Mouse (Mus musculus) liver, embryonic 12.5 days (tissue): ENCODE results near the gene Usp21. TPM values are rescaled to one million over a fixed set of nuclear protein-coding genes. Genes with fewer than 3 reads are reported as not detected.

Experiments
- ATAC-seq: fragments of 200-750 bp; cut with Nextera tagmentation; 2 replicates; pipeline ENCODE4 v1.8.0; 2017; ENCODE audit warnings: moderate number of reproducible peaks, mild to moderate bottlenecking, moderate library complexity
- H3K27ac ChIP-seq: fragments of 300-500 bp; sonication (generic); 2 replicates; pipeline ENCODE4 v1.5.1; 2016; ENCODE audit warnings: mild to moderate bottlenecking
- H3K27me3 ChIP-seq: fragments of 300-500 bp; sonication (generic); replicated peaks from 2 replicates; pipeline ENCODE4 v1.6.1; 2016; ENCODE audit warnings: mild to moderate bottlenecking, moderate library complexity
- H3K36me3 ChIP-seq: fragments of 300-500 bp; sonication (generic); 2 replicates; pipeline ENCODE4 v1.6.1; 2016; ENCODE audit warnings: mild to moderate bottlenecking, moderate library complexity
- H3K4me1 ChIP-seq: fragments of 300-500 bp; sonication (generic); 2 replicates; pipeline ENCODE4 v1.6.1; 2016
- H3K4me2 ChIP-seq: fragments of 300-500 bp; sonication (generic); 2 replicates; pipeline ENCODE4 v1.6.1; 2016; ENCODE audit warnings: mild to moderate bottlenecking, moderate library complexity
- H3K4me3 ChIP-seq: fragments of 300-500 bp; sonication (generic); 2 replicates; pipeline ENCODE4 v1.5.1; 2016; ENCODE audit warnings: mild to moderate bottlenecking, moderate library complexity
- H3K9ac ChIP-seq: fragments of 300-500 bp; sonication (generic); 2 replicates; pipeline ENCODE4 v1.6.1; 2016; ENCODE audit warnings: mild to moderate bottlenecking, moderate library complexity
- H3K9me3 ChIP-seq: fragments of 300-500 bp; sonication (generic); replicated peaks from 2 replicates; pipeline ENCODE4 v1.6.1; 2016; ENCODE audit warnings: mild to moderate bottlenecking, moderate library complexity
- WGBS: fragments of 180-500 bp; shearing (Covaris S2); methylation state at CpG from one replicate; pipeline ENCODE4 v1.1.7; 2016; ENCODE audit not compliant: insufficient replicate concordance; 5-methylcytosine and 5-hydroxymethylcytosine counted together
- polyA plus RNA-seq: library from polyadenylated mRNA; unstranded; fragments of >200 nt; fragmentation: Nextera tagmentation; extraction: Ambion mirVana; gene quantifications from 2 replicates; pipeline ENCODE4 v1.2.1, GENCODE M21; 2016

The Usp21 gene
- polyA plus RNA-seq, 1 experiment from 2014 or later = 36.2 TPM

GRCm38 (mm10) chr1:171275144-171275734 is 12.6 kb downstream of the Usp21 start:
- ATAC-seq = no peak
- Histone ChIP-seq H3K4me3 (no peak overlapping the region), H3K4me1 (peaks cover 70% of the 10 kb centered on the region), H3K9ac (no peak overlapping the region), H3K27me3 (no peaks in the 10 kb centered on the region), H3K4me2 (no peak overlapping the region), H3K9me3 (no peaks in the 10 kb centered on the region), H3K36me3 (peaks cover 85% of the 10 kb centered on the region), H3K27ac (peak overlapping the region; percentile 38)
- WGBS = 90% methylated on average over 11 of the region's 11 CpGs

GRCm38 (mm10) chr1:171274171-171274570 is 13.6 kb downstream of the Usp21 start:
- 87% methylated on average over 12 of the region's 12 CpGs for WGBS
- Histone ChIP-seq H3K4me2 (no peak overlapping the region), H3K27me3 (no peaks in the 10 kb centered on the region), H3K9ac (no peak overlapping the region), H3K4me1 (peaks cover 71% of the 10 kb centered on the region), H3K4me3 (no peak overlapping the region), H3K36me3 (peaks cover 76% of the 10 kb centered on the region), H3K27ac (peak overlapping the region; percentile 38), H3K9me3 (no peaks in the 10 kb centered on the region)
- ATAC-seq = no peak

GRCm38 (mm10) chr1:171272086-171272485 is 15.7 kb downstream of the Usp21 start:
- no peak for ATAC-seq
- H3K4me3 ChIP-seq = peak overlapping the region; percentile 86
- no peaks in the 10 kb centered on the region for H3K27me3 ChIP-seq
- peaks cover 55% of the 10 kb centered on the region for H3K36me3 ChIP-seq
- peaks cover 58% of the 10 kb centered on the region for H3K4me1 ChIP-seq
- no peaks in the 10 kb centered on the region for H3K9me3 ChIP-seq
- H3K9ac ChIP-seq = peak overlapping the region; percentile 86; the same call in 1 of the 2 replicates
- H3K27ac ChIP-seq = peak overlapping the region; percentile 76
- peak overlapping the region; percentile 95 for H3K4me2 ChIP-seq
- WGBS = 65% methylated on average over 3 of the region's 3 CpGs

GRCm38 (mm10) chr1:171271622-171272021 is 16.2 kb downstream of the Usp21 start:
- peak overlapping the region; percentile 76 for H3K27ac ChIP-seq
- H3K36me3 ChIP-seq = peaks cover 51% of the 10 kb centered on the region
- H3K4me1 ChIP-seq = peaks cover 58% of the 10 kb centered on the region
- ATAC-seq = no peak
- peak overlapping the region; percentile 95 for H3K4me2 ChIP-seq
- H3K27me3 ChIP-seq = no peaks in the 10 kb centered on the region
- H3K4me3 ChIP-seq = peak overlapping the region; percentile 86
- no peaks in the 10 kb centered on the region for H3K9me3 ChIP-seq
- peak overlapping the region; percentile 86 for H3K9ac ChIP-seq
- 40% methylated on average over 10 of the region's 10 CpGs for WGBS

GRCm38 (mm10) chr1:171271196-171271595 is 16.6 kb downstream of the Usp21 start:
- H3K4me1 ChIP-seq = peaks cover 58% of the 10 kb centered on the region

GRCm38 (mm10) chr1:171270573-171270900 is 17.3 kb downstream of the Usp21 start:
- no peaks in the 10 kb centered on the region for H3K9me3 ChIP-seq
- WGBS = 0% methylated on average over 16 of the region's 19 CpGs
- peak; percentile 76 for ATAC-seq

More at GRCm38 (mm10) chr1:171271196-171271595, 16.6 kb downstream of the Usp21 start:
- Histone ChIP-seq H3K27ac (peak overlapping the region; percentile 76), H3K9ac (peak overlapping the region; percentile 86), H3K9me3 (no peaks in the 10 kb centered on the region), H3K4me2 (peak overlapping the region; percentile 95), H3K36me3 (peaks cover 46% of the 10 kb centered on the region), H3K27me3 (no peaks in the 10 kb centered on the region), H3K4me3 (peak overlapping the region; percentile 86)
- WGBS = 22% methylated on average over 9 of the region's 9 CpGs
- ATAC-seq = 0 out of 2 replicates have a peak, but pooled peaks have one; percentile 6

GRCm38 (mm10) chr1:171269848-171270572 is 17.8 kb downstream of the Usp21 start, which contains the start of gene B4galt3:
Gene B4galt3, plus strand, starts transcription at chr1:171270328.
- Histone ChIP-seq H3K4me1 (peaks cover 55% of the 10 kb centered on the region), H3K4me2 (peak within 1 kb of the TSS; percentile 95)

More at GRCm38 (mm10) chr1:171270573-171270900, 17.3 kb downstream of the Usp21 start:
- Histone ChIP-seq H3K36me3 (peaks cover 40% of the 10 kb centered on the region), H3K4me1 (peaks cover 61% of the 10 kb centered on the region), H3K9ac (peak overlapping the region; percentile 86), H3K4me2 (peak overlapping the region; percentile 95), H3K27ac (peak overlapping the region; percentile 76), H3K4me3 (peak overlapping the region; percentile 86), H3K27me3 (no peaks in the 10 kb centered on the region)

GRCm38 (mm10) chr1:171268341-171268740 is 19.4 kb downstream of the Usp21 start:
- no peak overlapping the region for H3K9ac ChIP-seq
- no peak overlapping the region for H3K4me3 ChIP-seq
- H3K4me2 ChIP-seq = no peak overlapping the region
- H3K27ac ChIP-seq = no peak overlapping the region
- H3K9me3 ChIP-seq = no peaks in the 10 kb centered on the region
- peaks cover 8% of the 10 kb centered on the region for H3K27me3 ChIP-seq
- 50% methylated on average over 1 of the region's 1 CpGs for WGBS
- no peak for ATAC-seq
- peaks cover 18% of the 10 kb centered on the region for H3K36me3 ChIP-seq
- H3K4me1 ChIP-seq = peaks cover 51% of the 10 kb centered on the region

More at GRCm38 (mm10) chr1:171269848-171270572, 17.8 kb downstream of the Usp21 start, which contains the start of gene B4galt3:
- H3K27me3 ChIP-seq = no peaks in the 10 kb centered on the region
- H3K9me3 ChIP-seq = no peaks in the 10 kb centered on the region
- H3K4me3 ChIP-seq = peak within 1 kb of the TSS; percentile 86
- ATAC-seq = peak; percentile 92
- H3K36me3 ChIP-seq = peaks cover 34% of the 10 kb centered on the region
- H3K9ac ChIP-seq = peak within 1 kb of the TSS; percentile 86
- 5% methylated on average over 36 of the region's 36 CpGs for WGBS
- peak within 1 kb of the TSS; percentile 76 for H3K27ac ChIP-seq

GRCm38 (mm10) chr1:171265971-171266744 is 21.6 kb downstream of the Usp21 start:
- Histone ChIP-seq H3K27ac (no peak overlapping the region), H3K36me3 (no peaks in the 10 kb centered on the region), H3K9me3 (no peaks in the 10 kb centered on the region), H3K9ac (0 out of 2 replicates have a peak overlapping the region, but pooled peaks have one; percentile 10), H3K4me3 (no peak overlapping the region), H3K27me3 (peaks cover 29% of the 10 kb centered on the region), H3K4me1 (peaks cover 43% of the 10 kb centered on the region), H3K4me2 (peak overlapping the region; percentile 22)
- 35% methylated on average over 4 of the region's 4 CpGs for WGBS
- ATAC-seq = no peak

GRCm38 (mm10) chr1:171263666-171264461 is 23.9 kb downstream of the Usp21 start:
- Histone ChIP-seq H3K9ac (no peak overlapping the region), H3K4me1 (peaks cover 46% of the 10 kb centered on the region), H3K36me3 (no peaks in the 10 kb centered on the region), H3K4me2 (no peak overlapping the region), H3K27ac (peak overlapping the region; percentile 22; the same call in 1 of the 2 replicates), H3K9me3 (no peaks in the 10 kb centered on the region), H3K4me3 (no peak overlapping the region), H3K27me3 (peaks cover 47% of the 10 kb centered on the region)
- WGBS = 61% methylated on average over 3 of the region's 3 CpGs
- no peak for ATAC-seq

- H3K36me3 ChIP-seq = no peaks in the 10 kb centered on the region
- WGBS = 5% methylated on average over 2 of the region's 2 CpGs
- H3K4me2 ChIP-seq = peak overlapping the region; percentile 15; the same call in 1 of the 2 replicates
These were observed 24.6 kb downstream of the Usp21 start for GRCm38 (mm10) chr1:171263185-171263611.

More at GRCm38 (mm10) chr1:171263185-171263611, 24.6 kb downstream of the Usp21 start:
- Histone ChIP-seq H3K9ac (no peak overlapping the region), H3K27ac (0 out of 2 replicates have a peak overlapping the region, but pooled peaks have one; percentile 22), H3K27me3 (peaks cover 51% of the 10 kb centered on the region), H3K4me1 (peaks cover 47% of the 10 kb centered on the region), H3K9me3 (no peaks in the 10 kb centered on the region), H3K4me3 (no peak overlapping the region)
- ATAC-seq = no peak
